Mouse (Mus musculus): ENCODE measurements around the gene Agk. TPM values are rescaled to one million over a fixed set of nuclear protein-coding genes. Genes with fewer than 3 reads are reported as not detected.
A peak's percentile ranks its signal among the peaks of the same experiment; 100 is the strongest.

Gene Agk
- polyA plus RNA-seq, 1 experiment from 2014 or later: 44.0 TPM

GRCm38 (mm10) chr6:40421099-40421498 is 96.1 kb downstream of the Agk start:
- ATAC-seq (ENCODE audit: insufficient read depth, low FRiP score, low TSS enrichment) (no peak), DNase-seq (ENCODE audit: low spot score) (no peak)
- H3K27me3 ChIP-seq (ENCODE audit: control insufficient read depth, insufficient read depth, low read length): no peaks in the 10 kb centered on the region
- no peak overlapping the region for H3K4me3 ChIP-seq (ENCODE audit: low read depth, low read length)
- 100% methylated on average over 6 of the region's 6 CpGs for WGBS
- no peak overlapping the region for H3K27ac ChIP-seq (ENCODE audit: low read depth, low read length)
- no peaks in the 10 kb centered on the region for H3K36me3 ChIP-seq (ENCODE audit: control insufficient read depth, insufficient read depth, low read length)
- no peak overlapping the region for H3K9ac ChIP-seq (ENCODE audit: low read length)
- H3K4me2 ChIP-seq (ENCODE audit: low read depth): no peak overlapping the region
- no peaks in the 10 kb centered on the region for H3K9me3 ChIP-seq (ENCODE audit: control insufficient read depth, low read length)
- H3K4me1 ChIP-seq (ENCODE audit: control insufficient read depth, insufficient read depth, low read length): no peaks in the 10 kb centered on the region

GRCm38 (mm10) chr6:40423013-40423412 is 98.0 kb downstream of the Agk start:
- no peak for ATAC-seq (ENCODE audit: insufficient read depth, low FRiP score, low TSS enrichment)
- Histone ChIP-seq H3K36me3 (ENCODE audit: control insufficient read depth, insufficient read depth, low read length) (no peaks in the 10 kb centered on the region), H3K27ac (ENCODE audit: low read depth, low read length) (no peak overlapping the region), H3K9ac (ENCODE audit: low read length) (no peak overlapping the region), H3K27me3 (ENCODE audit: control insufficient read depth, insufficient read depth, low read length) (no peaks in the 10 kb centered on the region), H3K4me1 (ENCODE audit: control insufficient read depth, insufficient read depth, low read length) (no peaks in the 10 kb centered on the region), H3K4me3 (ENCODE audit: low read depth, low read length) (no peak overlapping the region), H3K4me2 (ENCODE audit: low read depth) (no peak overlapping the region), H3K9me3 (ENCODE audit: control insufficient read depth, low read length) (no peaks in the 10 kb centered on the region)
- 64% methylated on average over 1 of the region's 1 CpGs for WGBS
- DNase-seq (ENCODE audit: low spot score): no peak

- Histone ChIP-seq H3K27me3 (ENCODE audit: control insufficient read depth, insufficient read depth, low read length) (no peaks in the 10 kb centered on the region), H3K27ac (ENCODE audit: low read depth, low read length) (no peak overlapping the region), H3K4me2 (ENCODE audit: low read depth) (no peak overlapping the region), H3K9ac (ENCODE audit: low read length) (no peak overlapping the region), H3K4me3 (ENCODE audit: low read depth, low read length) (no peak overlapping the region), H3K36me3 (ENCODE audit: control insufficient read depth, insufficient read depth, low read length) (no peaks in the 10 kb centered on the region), H3K9me3 (ENCODE audit: control insufficient read depth, low read length) (no peaks in the 10 kb centered on the region), H3K4me1 (ENCODE audit: control insufficient read depth, insufficient read depth, low read length) (no peaks in the 10 kb centered on the region)
- DNase-seq (ENCODE audit: low spot score) (peak; percentile 31), ATAC-seq (ENCODE audit: insufficient read depth, low FRiP score, low TSS enrichment) (no peak)
- WGBS: 40% methylated on average over 1 of the region's 1 CpGs
Observed at GRCm38 (mm10) chr6:40423774-40424173, 98.8 kb downstream of the Agk start.

GRCm38 (mm10) chr6:40427441-40427840 is 102.5 kb downstream of the Agk start:
- no peak for ATAC-seq (ENCODE audit: insufficient read depth, low FRiP score, low TSS enrichment)
- H3K4me2 ChIP-seq (ENCODE audit: low read depth): no peak overlapping the region
- H3K9me3 ChIP-seq (ENCODE audit: control insufficient read depth, low read length): no peaks in the 10 kb centered on the region
- H3K27ac ChIP-seq (ENCODE audit: low read depth, low read length): no peak overlapping the region
- H3K4me3 ChIP-seq (ENCODE audit: low read depth, low read length): no peak overlapping the region
- WGBS: 80% methylated on average over 7 of the region's 7 CpGs
- no peaks in the 10 kb centered on the region for H3K36me3 ChIP-seq (ENCODE audit: control insufficient read depth, insufficient read depth, low read length)
- H3K27me3 ChIP-seq (ENCODE audit: control insufficient read depth, insufficient read depth, low read length): no peaks in the 10 kb centered on the region
- no peaks in the 10 kb centered on the region for H3K4me1 ChIP-seq (ENCODE audit: control insufficient read depth, insufficient read depth, low read length)
- DNase-seq (ENCODE audit: low spot score): no peak
- H3K9ac ChIP-seq (ENCODE audit: low read length): no peak overlapping the region

GRCm38 (mm10) chr6:40428696-40429095 is 103.7 kb downstream of the Agk start:
- ATAC-seq (ENCODE audit: insufficient read depth, low FRiP score, low TSS enrichment): no peak
- DNase-seq (ENCODE audit: low spot score): no peak
- no peaks in the 10 kb centered on the region for H3K4me1 ChIP-seq (ENCODE audit: control insufficient read depth, insufficient read depth, low read length)
- H3K9ac ChIP-seq (ENCODE audit: low read length): no peak overlapping the region
- H3K4me2 ChIP-seq (ENCODE audit: low read depth): no peak overlapping the region
- H3K27me3 ChIP-seq (ENCODE audit: control insufficient read depth, insufficient read depth, low read length): no peaks in the 10 kb centered on the region
- no peak overlapping the region for H3K4me3 ChIP-seq (ENCODE audit: low read depth, low read length)
- no peaks in the 10 kb centered on the region for H3K9me3 ChIP-seq (ENCODE audit: control insufficient read depth, low read length)
- no peak overlapping the region for H3K27ac ChIP-seq (ENCODE audit: low read depth, low read length)
- WGBS: 76% methylated on average over 3 of the region's 3 CpGs
- no peaks in the 10 kb centered on the region for H3K36me3 ChIP-seq (ENCODE audit: control insufficient read depth, insufficient read depth, low read length)

GRCm38 (mm10) chr6:40429521-40429931 is 104.6 kb downstream of the Agk start:
- Histone ChIP-seq H3K9ac (ENCODE audit: low read length) (no peak overlapping the region), H3K4me2 (ENCODE audit: low read depth) (no peak overlapping the region), H3K27me3 (ENCODE audit: control insufficient read depth, insufficient read depth, low read length) (no peaks in the 10 kb centered on the region), H3K9me3 (ENCODE audit: control insufficient read depth, low read length) (no peaks in the 10 kb centered on the region), H3K4me3 (ENCODE audit: low read depth, low read length) (no peak overlapping the region), H3K4me1 (ENCODE audit: control insufficient read depth, insufficient read depth, low read length) (no peaks in the 10 kb centered on the region; the same call in 1 of the 2 replicates), H3K27ac (ENCODE audit: low read depth, low read length) (no peak overlapping the region), H3K36me3 (ENCODE audit: control insufficient read depth, insufficient read depth, low read length) (no peaks in the 10 kb centered on the region)
- 88% methylated on average over 4 of the region's 4 CpGs for WGBS
- ATAC-seq (ENCODE audit: insufficient read depth, low FRiP score, low TSS enrichment) (no peak), DNase-seq (ENCODE audit: low spot score) (no peak)

- DNase-seq (ENCODE audit: low spot score) (no peak), ATAC-seq (ENCODE audit: insufficient read depth, low FRiP score, low TSS enrichment) (no peak)
- Histone ChIP-seq H3K9ac (ENCODE audit: low read length) (no peak overlapping the region), H3K36me3 (ENCODE audit: control insufficient read depth, insufficient read depth, low read length) (no peaks in the 10 kb centered on the region), H3K4me2 (ENCODE audit: low read depth) (no peak overlapping the region), H3K27ac (ENCODE audit: low read depth, low read length) (no peak overlapping the region), H3K4me1 (ENCODE audit: control insufficient read depth, insufficient read depth, low read length) (no peaks in the 10 kb centered on the region; the same call in 1 of the 2 replicates), H3K9me3 (ENCODE audit: control insufficient read depth, low read length) (no peaks in the 10 kb centered on the region), H3K4me3 (ENCODE audit: low read depth, low read length) (no peak overlapping the region), H3K27me3 (ENCODE audit: control insufficient read depth, insufficient read depth, low read length) (no peaks in the 10 kb centered on the region)
- 86% methylated on average over 3 of the region's 3 CpGs for WGBS
Observed at GRCm38 (mm10) chr6:40430251-40430650, 105.3 kb downstream of the Agk start.

- Histone ChIP-seq H3K4me2 (ENCODE audit: low read depth) (no peak overlapping the region), H3K9me3 (ENCODE audit: control insufficient read depth, low read length) (no peaks in the 10 kb centered on the region), H3K27ac (ENCODE audit: low read depth, low read length) (no peak overlapping the region), H3K4me3 (ENCODE audit: low read depth, low read length) (no peak overlapping the region), H3K36me3 (ENCODE audit: control insufficient read depth, insufficient read depth, low read length) (no peaks in the 10 kb centered on the region), H3K27me3 (ENCODE audit: control insufficient read depth, insufficient read depth, low read length) (no peaks in the 10 kb centered on the region), H3K4me1 (ENCODE audit: control insufficient read depth, insufficient read depth, low read length) (no peaks in the 10 kb centered on the region; the same call in 1 of the 2 replicates), H3K9ac (ENCODE audit: low read length) (no peak overlapping the region)
- ATAC-seq (ENCODE audit: insufficient read depth, low FRiP score, low TSS enrichment): no peak
- WGBS: 81% methylated on average over 3 of the region's 3 CpGs
- DNase-seq (ENCODE audit: low spot score): no peak
Observed at GRCm38 (mm10) chr6:40430878-40431277, 105.9 kb downstream of the Agk start.

- H3K4me1 ChIP-seq (ENCODE audit: control insufficient read depth, insufficient read depth, low read length): no peaks in the 10 kb centered on the region; the same call in 1 of the 2 replicates
- no peak overlapping the region for H3K4me2 ChIP-seq (ENCODE audit: low read depth)
- WGBS: 65% methylated on average over 4 of the region's 4 CpGs
- H3K27me3 ChIP-seq (ENCODE audit: control insufficient read depth, insufficient read depth, low read length): no peaks in the 10 kb centered on the region
- H3K4me3 ChIP-seq (ENCODE audit: low read depth, low read length): no peak overlapping the region
- H3K9ac ChIP-seq (ENCODE audit: low read length): no peak overlapping the region
- H3K27ac ChIP-seq (ENCODE audit: low read depth, low read length): no peak overlapping the region
- no peak for ATAC-seq (ENCODE audit: insufficient read depth, low FRiP score, low TSS enrichment)
- H3K9me3 ChIP-seq (ENCODE audit: control insufficient read depth, low read length): no peaks in the 10 kb centered on the region
- no peaks in the 10 kb centered on the region for H3K36me3 ChIP-seq (ENCODE audit: control insufficient read depth, insufficient read depth, low read length)
- DNase-seq (ENCODE audit: low spot score): no peak
Observed at GRCm38 (mm10) chr6:40431356-40431755, 106.4 kb downstream of the Agk start.
